Mouse (Mus musculus) heart, postnatal 10 days (tissue): ENCODE results near the gene Cdk5rap1. TPM values are rescaled to one million over a fixed set of nuclear protein-coding genes. Genes with fewer than 3 reads are reported as not detected.

Experiments
- total RNA-seq, 2 experiments: library from RNA; stranded (reverse); gene quantifications; 2 replicates each; pipeline ENCODE4 v1.2.3; 2021

Cdk5rap1 gene
- total RNA-seq, 2 experiments from 2014 or later = 13.6 to 16.3 TPM

Other genes with a start within 250 kb of the Cdk5rap1 start
- not detected for gene Bpifa3, start 242.7 kb downstream of the Cdk5rap1 start, total RNA-seq
- gene Bpifa1, start 230.1 kb downstream of the Cdk5rap1 start, total RNA-seq = under 1 TPM in 1 of 2 experiments, not detected in 1; 0.24 TPM
- not detected for gene Bpifa5, start 210.4 kb downstream of the Cdk5rap1 start, total RNA-seq
- gene Bpifb1, start 182.2 kb downstream of the Cdk5rap1 start, total RNA-seq = under 1 TPM; 0.15 to 0.24 TPM
- gene Bpifb5, start 149.3 kb downstream of the Cdk5rap1 start, total RNA-seq = not detected
- not detected for gene Bpifb9a, start 115.2 kb downstream of the Cdk5rap1 start, total RNA-seq
- gene Bpifb9b, start 65.8 kb downstream of the Cdk5rap1 start, total RNA-seq = not detected
- gene Snta1, start 35.1 kb upstream of the Cdk5rap1 start, total RNA-seq = 100 to 1,000 TPM in 1 of 2 experiments, 10 to 100 TPM in 1; 82.6 to 106 TPM
- 10 to 100 TPM; 23.5 to 25.3 TPM for gene Cbfa2t2, start 63.5 kb upstream of the Cdk5rap1 start, total RNA-seq
- gene 1700003F12Rik, start 174.1 kb upstream of the Cdk5rap1 start, total RNA-seq = under 1 TPM; 0.38 to 0.40 TPM
- gene Actl10, start 178.8 kb upstream of the Cdk5rap1 start, total RNA-seq = under 1 TPM in 1 of 2 experiments, not detected in 1; 0.22 TPM
- gene Necab3, start 185.9 kb upstream of the Cdk5rap1 start, total RNA-seq = 1 to 10 TPM; 1.3 to 1.8 TPM
- 10 to 100 TPM; 10.2 to 10.4 TPM for gene E2f1, start 196.9 kb upstream of the Cdk5rap1 start, total RNA-seq
- gene Pxmp4, start 230.7 kb upstream of the Cdk5rap1 start, total RNA-seq = 10 to 100 TPM; 25.7 to 26.8 TPM
- gene Zfp341, start 240.3 kb upstream of the Cdk5rap1 start, total RNA-seq = 1 to 10 TPM; 2.2 to 2.9 TPM
- not detected for gene 4930519P11Rik, start 240.4 kb upstream of the Cdk5rap1 start, total RNA-seq